Comparison of ENCODE assay signal across 16 mouse cellular contexts in the genomic region with DNA sequence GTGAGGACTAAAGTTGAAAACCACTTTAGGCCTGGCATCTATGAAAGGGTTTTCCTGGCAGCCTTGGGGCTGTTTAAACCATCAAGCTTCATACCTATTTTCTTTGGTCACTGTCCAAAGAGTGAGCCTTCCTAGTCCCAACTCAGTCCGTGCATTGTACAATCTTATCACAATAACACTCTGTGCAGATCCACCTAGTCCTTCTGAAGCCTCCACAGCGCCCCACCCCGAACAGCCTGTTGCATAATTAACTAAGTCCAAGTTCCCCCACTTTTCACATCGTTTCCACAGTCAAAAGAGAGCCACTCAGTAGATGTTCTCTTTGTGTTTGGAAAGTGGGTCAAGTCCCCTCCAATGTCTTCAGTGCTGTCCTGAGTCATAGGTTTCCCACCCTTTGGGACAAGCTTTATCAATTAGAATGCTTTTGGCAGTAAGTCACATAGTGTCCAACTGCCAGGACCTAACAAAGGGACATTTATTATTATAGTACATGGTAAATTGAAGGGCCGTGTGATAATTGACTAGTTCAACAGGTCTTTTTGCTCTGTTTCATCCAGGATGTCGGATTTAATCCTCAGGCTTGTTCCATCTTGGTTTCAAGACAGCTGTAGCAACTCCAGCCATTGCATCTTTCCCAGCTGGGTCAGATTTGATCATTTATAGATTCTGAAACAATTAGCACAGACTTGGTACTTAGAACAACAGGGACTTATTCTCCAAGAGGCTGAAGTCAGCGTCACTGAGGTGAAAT.
DNase-seq lines count a peak whose midpoint lies in the region; ATAC-seq lines count a peak whose summit lies in the region.
"Had no signal": no experiment of that assay in that cellular context is flagged by ENCODE, and none has a peak within 500 bp of the region (broad histone marks: within the 10 kb centered on the region; RNA-seq: fewer than 3 reads in every experiment).

No protein-coding gene starts in this region.

- no peaks in the 10 kb centered on the region for H3K36me3 ChIP-seq in forebrain, embryonic 16.5 days (ENCODE audit: control insufficient read depth, insufficient read depth)
- H3K36me3 ChIP-seq: hindbrain, embryonic 10.5 days; liver, embryonic 12.5 days; neural tube, embryonic 15.5 days had no signal

- intact Hi-C loops in heart, postnatal 14 days (cut with DNase I), result loop anchor here (5.0 kb wide), 1 partner anchor 39 kb away; no protein-coding TSS in a partner anchor

- 67% methylated on average over 7 of the region's 7 CpGs for WGBS in forebrain, embryonic 16.5 days

- no peaks in the 10 kb centered on the region for H3K4me1 ChIP-seq in forebrain, embryonic 16.5 days (replicated peaks; ENCODE audit: control insufficient read depth, insufficient read depth, low read length)

- H3K27ac ChIP-seq in forebrain, embryonic 16.5 days (ENCODE audit: low read length), result no peak overlapping the region
- H3K27ac ChIP-seq: hindbrain, embryonic 10.5 days; liver, embryonic 12.5 days; neural tube, embryonic 15.5 days had no signal

- no peak overlapping the region for H3K9ac ChIP-seq in forebrain, embryonic 16.5 days (replicated peaks; ENCODE audit: low read depth, low read length)
- H3K9ac ChIP-seq: liver, embryonic 12.5 days; lung, embryonic 14.5 days; neural tube, embryonic 15.5 days had no signal

- no peaks in the 10 kb centered on the region for H3K27me3 ChIP-seq in forebrain, embryonic 16.5 days (replicated peaks; ENCODE audit: control insufficient read depth, insufficient read depth, low read length)
- H3K27me3 ChIP-seq: liver, embryonic 12.5 days; neural tube, embryonic 15.5 days had no signal

- DNase-seq in lung, postnatal 36 days, result peak; percentile 16
- DNase-seq in lung, postnatal 10 days, result no peak
- peak; percentile 63 for DNase-seq in heart, adult 8-10 months (ENCODE audit: low spot score)
- peak; percentile 35 to 44 for DNase-seq in heart, postnatal 14 days
- DNase-seq in yolk sac, embryonic 10.5 days (ENCODE audit: low spot score), result no peak
- DNase-seq in frontal cortex, postnatal 36 days (ENCODE audit: low spot score in 2 of 2), result no peak
- DNase-seq: cerebellum, postnatal 14 days; lung, embryonic 14.5 days; midbrain, embryonic 14.5 days; thymus, postnatal 4 days had no signal

- no peak overlapping the region for H3K4me2 ChIP-seq in forebrain, embryonic 16.5 days (ENCODE audit: low read length)
- H3K4me2 ChIP-seq: liver, embryonic 12.5 days; lung, embryonic 14.5 days; neural tube, embryonic 15.5 days had no signal

- no peak for ATAC-seq in forebrain, embryonic 16.5 days
- ATAC-seq: forebrain, embryonic 14.5 days; liver, embryonic 12.5 days had no signal

- H3K4me3 ChIP-seq in forebrain, embryonic 16.5 days (replicated peaks; ENCODE audit: low read length), result no peak overlapping the region
- H3K4me3 ChIP-seq: hindbrain, embryonic 10.5 days; liver, embryonic 12.5 days; myocyte; neural tube, embryonic 15.5 days had no signal

- H3K9me3 ChIP-seq in forebrain, embryonic 16.5 days (ENCODE audit: control insufficient read depth, low read length), result no peaks in the 10 kb centered on the region
- H3K9me3 ChIP-seq: hindbrain, embryonic 10.5 days; liver, embryonic 12.5 days; neural tube, embryonic 15.5 days had no signal

Comparison
In these comparisons a context has a peak if more than half of its experiments do, and no peak if none do; other contexts are left out.
1. DNase-seq: peak in lung, postnatal 36 days (single experiment), heart, adult 8-10 months (single experiment) and heart, postnatal 14 days (2 of 2); none in lung, postnatal 10 days (single experiment), yolk sac, embryonic 10.5 days (single experiment) and frontal cortex, postnatal 36 days (0 of 2).